Mouse (Mus musculus): Measurements from ENCODE around the gene St7. TPM values are rescaled to one million over a fixed set of nuclear protein-coding genes. Genes with fewer than 3 reads are reported as not detected.

The St7 gene
- polyA plus RNA-seq, 1 experiment from 2014 or later: 19.8 TPM

DNA sequence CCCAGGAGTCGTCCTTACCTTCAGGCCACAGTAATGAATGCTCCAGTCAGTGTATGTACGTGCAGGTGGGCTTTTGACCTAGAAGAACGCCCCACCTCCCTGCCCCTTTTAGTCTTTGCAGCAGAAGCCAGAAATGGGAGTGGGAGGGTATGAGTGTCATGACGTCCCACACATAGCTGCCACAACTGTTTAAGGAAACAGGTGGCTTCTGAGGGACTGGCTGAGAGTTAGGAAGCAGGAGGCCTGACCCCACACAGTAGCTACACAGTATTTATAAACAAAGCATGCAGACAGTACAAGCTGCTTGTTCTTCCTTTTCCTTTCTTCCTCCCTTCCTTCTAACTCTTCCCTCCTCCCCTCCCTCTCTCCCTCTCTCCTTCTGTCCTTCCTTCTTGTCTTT, 135.6 kb downstream of the St7 start:
- H3K4me1 ChIP-seq (ENCODE audit: insufficient read depth, low read length): no peaks in the 10 kb centered on the region
- 49% methylated on average over 4 of the region's 4 CpGs for WGBS

DNA sequence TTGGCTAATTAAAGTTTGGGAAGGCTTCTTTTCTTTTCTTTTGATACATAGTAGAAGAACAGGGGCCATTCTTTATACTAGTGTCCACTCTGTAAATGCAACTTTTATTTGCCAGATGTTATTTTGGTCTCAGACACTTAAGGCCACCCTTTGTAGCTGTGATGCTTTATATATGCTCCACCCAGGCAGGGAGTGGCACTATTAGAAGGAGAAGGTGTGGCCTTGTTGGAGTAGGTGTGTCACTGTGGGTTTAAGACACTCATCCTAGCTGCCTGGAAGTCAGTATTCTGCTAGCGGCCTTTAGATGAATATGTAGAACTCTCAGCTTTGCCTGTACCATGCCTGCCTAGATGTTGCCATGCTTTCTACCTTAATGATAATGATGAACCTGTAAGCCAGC, 137.2 kb downstream of the St7 start:
- no peaks in the 10 kb centered on the region for H3K36me3 ChIP-seq (ENCODE audit: insufficient read depth, low read length)
- 95% methylated on average over 1 of the region's 1 CpGs for WGBS
- no peaks in the 10 kb centered on the region for H3K9me3 ChIP-seq (ENCODE audit: low read length)
- H3K9ac ChIP-seq (replicated peaks; ENCODE audit: low read length): no peak overlapping the region
- no peaks in the 10 kb centered on the region for H3K4me1 ChIP-seq (ENCODE audit: insufficient read depth, low read length)
- H3K27me3 ChIP-seq (ENCODE audit: insufficient read depth, low read length): no peaks in the 10 kb centered on the region
- H3K4me3 ChIP-seq (ENCODE audit: low read length): no peak overlapping the region
- no peak overlapping the region for H3K27ac ChIP-seq (ENCODE audit: low read length)
- ATAC-seq (ENCODE audit: low FRiP score, low TSS enrichment): no peak
- no peak overlapping the region for H3K4me2 ChIP-seq (replicated peaks; ENCODE audit: low read depth, low read length)

More for the DNA sequence above, 135.6 kb downstream of the St7 start:
- ATAC-seq (ENCODE audit: low FRiP score, low TSS enrichment): no peak
- Histone ChIP-seq H3K9ac (replicated peaks; ENCODE audit: low read length) (no peak overlapping the region), H3K27me3 (ENCODE audit: insufficient read depth, low read length) (no peaks in the 10 kb centered on the region), H3K36me3 (ENCODE audit: insufficient read depth, low read length) (no peaks in the 10 kb centered on the region), H3K4me3 (ENCODE audit: low read length) (no peak overlapping the region), H3K4me2 (replicated peaks; ENCODE audit: low read depth, low read length) (no peak overlapping the region), H3K9me3 (ENCODE audit: low read length) (no peaks in the 10 kb centered on the region), H3K27ac (ENCODE audit: low read length) (no peak overlapping the region)

DNA sequence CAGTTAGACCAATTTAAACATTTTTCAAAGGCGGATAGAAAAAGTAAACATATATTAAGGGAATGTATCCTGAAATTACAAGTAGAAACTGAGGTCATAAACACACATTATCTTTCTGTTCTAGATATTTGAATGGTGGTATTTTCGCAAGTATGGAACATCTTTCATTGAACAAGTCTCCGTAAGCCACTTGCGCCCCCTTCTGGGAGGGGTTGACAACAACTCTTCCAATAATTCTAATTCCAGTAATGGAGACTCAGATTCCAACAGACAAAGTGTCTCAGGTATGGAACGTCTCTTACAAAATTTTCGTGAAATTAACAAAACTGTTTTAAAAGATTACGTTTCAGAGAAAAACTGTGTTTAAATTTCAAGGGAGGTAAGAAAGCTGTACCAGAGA, 141.8 kb downstream of the St7 start:
- no peaks in the 10 kb centered on the region for H3K36me3 ChIP-seq (ENCODE audit: insufficient read depth, low read length)
- 45% methylated on average over 7 of the region's 7 CpGs for WGBS
- no peak overlapping the region for H3K27ac ChIP-seq (ENCODE audit: low read length)
- H3K9ac ChIP-seq (replicated peaks; ENCODE audit: low read length): no peak overlapping the region
- H3K4me3 ChIP-seq (ENCODE audit: low read length): no peak overlapping the region
- no peak overlapping the region for H3K4me2 ChIP-seq (replicated peaks; ENCODE audit: low read depth, low read length)
- no peak for ATAC-seq (ENCODE audit: low FRiP score, low TSS enrichment)
- no peaks in the 10 kb centered on the region for H3K27me3 ChIP-seq (ENCODE audit: insufficient read depth, low read length)
- H3K9me3 ChIP-seq (ENCODE audit: low read length): no peaks in the 10 kb centered on the region
- no peaks in the 10 kb centered on the region for H3K4me1 ChIP-seq (ENCODE audit: insufficient read depth, low read length)

DNA sequence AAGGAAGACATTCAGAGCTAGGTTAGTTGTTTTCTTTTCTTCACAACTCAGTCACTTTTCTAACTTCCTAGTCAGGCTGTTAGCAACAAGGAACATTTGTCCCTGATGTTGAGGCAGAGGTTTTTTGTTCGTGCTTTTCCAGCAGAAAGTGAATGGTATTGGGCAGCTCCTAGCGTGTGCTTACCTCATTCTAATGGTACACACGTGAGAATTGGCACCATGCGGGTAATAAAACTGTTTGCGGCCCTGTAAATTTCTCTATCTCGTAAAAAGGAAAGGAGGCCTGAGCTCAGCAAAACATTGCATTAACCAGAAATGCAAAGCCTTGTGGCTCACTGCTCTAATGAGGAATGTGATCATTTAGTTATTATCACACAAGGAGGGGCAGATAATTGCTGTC, 143.0 kb downstream of the St7 start:
- WGBS: 58% methylated on average over 6 of the region's 6 CpGs
- H3K4me2 ChIP-seq (replicated peaks; ENCODE audit: low read depth, low read length): no peak overlapping the region

DNA sequence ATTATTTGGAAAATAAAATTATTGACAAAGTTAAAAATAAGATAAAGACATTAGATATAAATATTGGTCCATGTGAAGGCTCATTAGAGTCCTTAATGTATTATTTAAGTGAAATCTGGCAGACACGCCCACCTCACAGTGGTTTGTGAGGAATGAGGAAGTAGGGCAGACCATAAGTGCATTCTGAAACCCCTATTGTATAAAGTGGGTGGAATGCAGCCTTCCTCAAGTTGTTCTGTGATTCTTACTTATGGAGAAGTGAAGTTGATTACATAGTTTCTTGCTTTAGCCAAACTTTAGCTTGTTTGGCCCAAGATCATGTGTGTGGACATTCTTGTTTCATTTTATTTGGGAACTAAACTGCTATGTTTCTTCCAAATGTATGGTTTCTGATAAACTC, 144.9 kb downstream of the St7 start:
- no peak for ATAC-seq (ENCODE audit: low FRiP score, low TSS enrichment)
- Histone ChIP-seq H3K9me3 (ENCODE audit: low read length) (no peaks in the 10 kb centered on the region), H3K4me3 (ENCODE audit: low read length) (no peak overlapping the region), H3K4me2 (replicated peaks; ENCODE audit: low read depth, low read length) (no peak overlapping the region), H3K36me3 (ENCODE audit: insufficient read depth, low read length) (0 out of 2 replicates have a peak, but pooled peaks cover 8% of the 10 kb centered on the region), H3K4me1 (ENCODE audit: insufficient read depth, low read length) (no peaks in the 10 kb centered on the region), H3K9ac (replicated peaks; ENCODE audit: low read length) (no peak overlapping the region), H3K27me3 (ENCODE audit: insufficient read depth, low read length) (no peaks in the 10 kb centered on the region), H3K27ac (ENCODE audit: low read length) (no peak overlapping the region)
- 92% methylated on average over 1 of the region's 1 CpGs for WGBS

More for the DNA sequence above, 143.0 kb downstream of the St7 start:
- H3K27me3 ChIP-seq (ENCODE audit: insufficient read depth, low read length): no peaks in the 10 kb centered on the region
- H3K4me1 ChIP-seq (ENCODE audit: insufficient read depth, low read length): no peaks in the 10 kb centered on the region
- ATAC-seq (ENCODE audit: low FRiP score, low TSS enrichment): no peak
- H3K4me3 ChIP-seq (ENCODE audit: low read length): no peak overlapping the region
- H3K27ac ChIP-seq (ENCODE audit: low read length): no peak overlapping the region
- H3K36me3 ChIP-seq (ENCODE audit: insufficient read depth, low read length): 0 out of 2 replicates have a peak, but pooled peaks cover 7% of the 10 kb centered on the region
- H3K9me3 ChIP-seq (ENCODE audit: low read length): no peaks in the 10 kb centered on the region
- H3K9ac ChIP-seq (replicated peaks; ENCODE audit: low read length): no peak overlapping the region

DNA sequence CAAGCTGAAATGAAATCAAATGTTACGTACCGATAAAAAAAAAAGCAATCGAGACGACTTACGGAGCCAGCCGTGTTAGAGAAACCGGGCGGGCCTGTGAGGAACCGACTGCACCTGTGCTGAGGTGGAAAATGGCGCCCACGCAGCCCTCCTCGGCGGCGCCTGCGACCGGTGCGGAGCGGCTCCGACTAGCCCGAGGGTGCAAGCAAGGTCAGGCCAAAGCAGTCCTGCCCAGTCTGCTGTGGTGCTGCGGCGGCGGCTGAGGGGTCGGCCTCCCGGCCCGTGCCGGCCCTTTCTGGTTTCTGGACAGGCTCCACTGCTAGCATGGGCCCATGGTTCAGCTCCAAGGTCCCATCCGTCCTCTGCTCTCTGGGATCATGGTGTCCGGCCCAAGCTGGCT, 147.7 kb downstream of the St7 start:
- no peaks in the 10 kb centered on the region for H3K9me3 ChIP-seq (ENCODE audit: low read length)
- no peak overlapping the region for H3K4me2 ChIP-seq (replicated peaks; ENCODE audit: low read depth, low read length)
- H3K27ac ChIP-seq (ENCODE audit: low read length): no peak overlapping the region
- 87% methylated on average over 29 of the region's 29 CpGs for WGBS
- no peak overlapping the region for H3K9ac ChIP-seq (replicated peaks; ENCODE audit: low read length)
- 0 out of 2 replicates have a peak, but pooled peaks cover 8% of the 10 kb centered on the region for H3K36me3 ChIP-seq (ENCODE audit: insufficient read depth, low read length)
- H3K27me3 ChIP-seq (ENCODE audit: insufficient read depth, low read length): no peaks in the 10 kb centered on the region
- no peaks in the 10 kb centered on the region for H3K4me1 ChIP-seq (ENCODE audit: insufficient read depth, low read length)
- ATAC-seq (ENCODE audit: low FRiP score, low TSS enrichment): no peak
- H3K4me3 ChIP-seq (ENCODE audit: low read length): no peak overlapping the region

DNA sequence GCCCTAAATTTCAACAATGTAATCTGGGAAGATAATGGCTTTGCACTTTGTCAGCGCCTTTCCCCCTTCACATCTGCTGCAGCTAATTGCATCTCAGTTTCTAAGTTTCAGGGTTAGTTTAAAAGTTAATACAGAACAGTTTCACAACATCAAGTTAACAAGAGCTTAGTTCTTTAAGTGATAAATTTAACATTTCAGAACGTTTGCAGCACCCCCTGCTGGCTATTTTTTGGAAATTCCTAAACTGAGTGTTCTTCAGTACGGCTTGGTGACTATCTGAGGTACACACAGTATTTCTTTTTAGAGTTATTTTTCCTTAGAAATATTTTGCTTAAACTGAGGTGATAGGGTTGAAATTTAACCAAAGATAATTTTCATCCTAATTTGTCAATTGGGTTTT, 150.0 kb downstream of the St7 start:
- Histone ChIP-seq H3K4me1 (ENCODE audit: insufficient read depth, low read length) (no peaks in the 10 kb centered on the region), H3K4me3 (ENCODE audit: low read length) (no peak overlapping the region), H3K36me3 (ENCODE audit: insufficient read depth, low read length) (0 out of 2 replicates have a peak, but pooled peaks cover 8% of the 10 kb centered on the region), H3K27ac (ENCODE audit: low read length) (no peak overlapping the region), H3K9me3 (ENCODE audit: low read length) (no peaks in the 10 kb centered on the region), H3K4me2 (replicated peaks; ENCODE audit: low read depth, low read length) (no peak overlapping the region), H3K9ac (replicated peaks; ENCODE audit: low read length) (no peak overlapping the region), H3K27me3 (ENCODE audit: insufficient read depth, low read length) (no peaks in the 10 kb centered on the region)
- 35% methylated on average over 3 of the region's 3 CpGs for WGBS
- ATAC-seq (ENCODE audit: low FRiP score, low TSS enrichment): no peak

DNA sequence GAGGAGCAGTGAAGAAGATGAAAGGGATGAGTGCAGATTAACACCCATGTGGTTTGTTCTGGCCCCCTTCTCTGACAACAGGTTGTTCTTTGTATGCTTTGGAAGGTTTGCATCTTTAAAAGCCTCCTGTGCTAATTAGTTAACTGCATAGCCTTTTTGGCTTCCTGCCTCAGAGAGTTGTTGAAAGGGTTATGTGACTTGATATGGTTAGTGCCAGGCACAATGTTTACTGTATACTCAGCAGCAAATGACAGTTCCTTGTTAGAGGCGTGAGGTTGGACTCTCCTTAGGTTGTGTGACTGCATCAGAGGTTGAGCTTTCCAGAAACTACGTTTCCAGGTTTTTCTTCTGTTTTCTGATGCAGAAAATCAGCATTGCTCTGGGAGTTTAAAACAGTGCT, 158.6 kb downstream of the St7 start:
- Histone ChIP-seq H3K36me3 (ENCODE audit: insufficient read depth, low read length) (no peaks in the 10 kb centered on the region), H3K4me2 (replicated peaks; ENCODE audit: low read depth, low read length) (no peak overlapping the region), H3K27me3 (ENCODE audit: insufficient read depth, low read length) (no peaks in the 10 kb centered on the region), H3K4me1 (ENCODE audit: insufficient read depth, low read length) (no peaks in the 10 kb centered on the region), H3K27ac (ENCODE audit: low read length) (no peak overlapping the region), H3K9ac (replicated peaks; ENCODE audit: low read length) (no peak overlapping the region), H3K9me3 (ENCODE audit: low read length) (no peaks in the 10 kb centered on the region), H3K4me3 (ENCODE audit: low read length) (no peak overlapping the region)
- WGBS: 54% methylated on average over 2 of the region's 2 CpGs
- ATAC-seq (ENCODE audit: low FRiP score, low TSS enrichment): no peak

DNA sequence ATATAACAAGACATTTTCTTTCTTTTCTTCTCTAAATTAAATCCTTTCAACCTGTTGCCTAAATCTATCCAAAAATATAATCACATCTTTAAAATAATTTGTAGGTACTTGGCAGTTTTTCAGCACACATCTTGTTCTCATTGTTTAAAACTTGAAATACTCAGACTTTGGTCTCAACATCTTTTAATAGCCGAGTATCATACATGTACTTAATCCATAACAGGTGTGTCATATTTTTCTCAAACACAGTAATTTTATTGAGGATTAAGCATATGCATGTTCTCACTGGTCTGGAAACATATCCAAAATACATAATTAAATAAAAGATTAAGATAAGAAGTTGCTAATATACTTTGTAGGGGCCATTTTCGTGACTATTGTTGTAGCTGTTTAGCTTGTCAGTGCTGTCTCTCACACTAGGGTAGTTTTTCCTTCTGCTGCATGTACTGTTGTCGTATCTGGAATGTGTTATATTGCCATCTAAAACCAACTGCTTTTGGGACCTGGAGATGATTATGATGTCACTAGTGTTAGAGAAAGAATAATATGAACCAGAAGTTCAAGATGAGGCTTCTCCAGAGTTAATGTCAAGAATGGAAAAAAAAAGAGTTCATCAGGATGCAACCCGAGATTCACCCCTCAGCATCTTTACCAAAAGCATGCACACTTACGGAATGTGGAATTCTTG, 161.0 kb downstream of the St7 start:
- ATAC-seq (ENCODE audit: low FRiP score, low TSS enrichment): no peak
- H3K4me1 ChIP-seq (ENCODE audit: insufficient read depth, low read length): no peaks in the 10 kb centered on the region
- WGBS: 82% methylated on average over 5 of the region's 5 CpGs
- H3K9me3 ChIP-seq (ENCODE audit: low read length): no peaks in the 10 kb centered on the region
- H3K4me3 ChIP-seq (ENCODE audit: low read length): no peak overlapping the region
- no peak overlapping the region for H3K27ac ChIP-seq (ENCODE audit: low read length)
- no peaks in the 10 kb centered on the region for H3K36me3 ChIP-seq (ENCODE audit: insufficient read depth, low read length)
- H3K9ac ChIP-seq (replicated peaks; ENCODE audit: low read length): no peak overlapping the region
- no peak overlapping the region for H3K4me2 ChIP-seq (replicated peaks; ENCODE audit: low read depth, low read length)
- no peaks in the 10 kb centered on the region for H3K27me3 ChIP-seq (ENCODE audit: insufficient read depth, low read length)

DNA sequence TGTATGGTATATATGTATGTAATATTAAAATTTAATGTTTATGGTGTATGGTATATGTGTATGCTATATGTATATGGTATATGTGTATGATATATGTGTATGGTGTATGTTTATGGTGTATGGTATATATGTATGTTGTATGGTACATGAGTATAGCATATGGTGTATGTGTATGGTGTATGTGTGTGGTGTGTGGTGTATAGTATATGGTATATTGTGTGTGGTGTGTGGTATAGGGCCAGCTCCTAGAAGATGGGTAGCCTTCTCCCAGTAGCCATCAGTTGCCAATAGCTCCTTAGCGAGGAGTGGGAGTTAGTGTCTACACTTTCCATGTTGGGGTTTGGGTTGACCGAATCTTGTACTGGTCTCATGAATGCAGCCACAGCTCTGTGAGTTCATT, 162.9 kb downstream of the St7 start:
- Histone ChIP-seq H3K4me3 (ENCODE audit: low read length) (no peak overlapping the region), H3K27ac (ENCODE audit: low read length) (no peak overlapping the region), H3K9ac (replicated peaks; ENCODE audit: low read length) (no peak overlapping the region), H3K4me2 (replicated peaks; ENCODE audit: low read depth, low read length) (no peak overlapping the region), H3K36me3 (ENCODE audit: insufficient read depth, low read length) (peaks cover 1% of the 10 kb centered on the region; the same call in 1 of the 2 replicates), H3K27me3 (ENCODE audit: insufficient read depth, low read length) (no peaks in the 10 kb centered on the region), H3K9me3 (ENCODE audit: low read length) (no peaks in the 10 kb centered on the region), H3K4me1 (ENCODE audit: insufficient read depth, low read length) (no peaks in the 10 kb centered on the region)
- ATAC-seq (ENCODE audit: low FRiP score, low TSS enrichment): no peak
- 93% methylated on average over 2 of the region's 2 CpGs for WGBS

Data from kidney, embryonic 16.5 days (tissue).